Mouse (Mus musculus) E14TG2a.4 (cell line): ENCODE measurements around the gene Vmn2r103.

Experiments used
- H3K27me3 ChIP-seq: 2 replicates; pipeline ENCODE4 v1.6.1; 2014; ENCODE audit warnings: low read length, control low read depth; ENCODE audit not compliant: insufficient read depth
- H3K36me3 ChIP-seq: 2 replicates; pipeline ENCODE4 v1.6.1; 2014; ENCODE audit warnings: low read length, control low read depth; ENCODE audit not compliant: insufficient read depth
- H3K4me1 ChIP-seq: replicated peaks from 2 replicates; pipeline ENCODE4 v1.6.1; 2014; ENCODE audit warnings: low read depth, low read length, control low read depth
- H3K4me3 ChIP-seq: replicated peaks from 2 replicates; pipeline ENCODE4 v1.5.1; 2014; ENCODE audit warnings: mild to moderate bottlenecking, low read length
- H3K9me3 ChIP-seq: 2 replicates; pipeline ENCODE4 v1.6.1; 2014; ENCODE audit warnings: low read length, control low read depth
- CTCF ChIP-seq: conservative IDR thresholded peaks from 2 replicates; pipeline ENCODE4 v1.5.1; 2014; ENCODE audit warnings: low read length
- NANOG ChIP-seq: IDR thresholded peaks from 2 replicates; pipeline ENCODE4 v1.6.1; 2014; ENCODE audit warnings: borderline replicate concordance, low read length, mixed read lengths
- POU5F1 ChIP-seq: IDR thresholded peaks from 2 replicates; pipeline ENCODE4 v1.6.1; 2014; ENCODE audit warnings: low read length, borderline replicate concordance

Gene Vmn2r103

GRCm38 (mm10) chr17:19773063-19773462, at the start of gene Vmn2r103:
Gene Vmn2r103, plus strand, starts transcription at chr17:19773363.
- TF ChIP-seq CTCF (no peak), POU5F1 (no peak), NANOG (no peak)
- Histone ChIP-seq H3K4me3 (no peak within 1 kb of the TSS), H3K36me3 (no peaks in the 10 kb centered on the region), H3K27me3 (no peaks in the 10 kb centered on the region), H3K9me3 (no peaks in the 10 kb centered on the region), H3K4me1 (no peaks in the 10 kb centered on the region)

GRCm38 (mm10) chr17:19778994-19779393, 5.8 kb downstream of the Vmn2r103 start:
- TF ChIP-seq CTCF (no peak), POU5F1 (no peak), NANOG (no peak)
- Histone ChIP-seq H3K4me1 (no peaks in the 10 kb centered on the region), H3K4me3 (no peak overlapping the region), H3K27me3 (no peaks in the 10 kb centered on the region), H3K36me3 (no peaks in the 10 kb centered on the region), H3K9me3 (no peaks in the 10 kb centered on the region)

- no peaks in the 10 kb centered on the region for H3K36me3 ChIP-seq
- no peak overlapping the region for H3K4me3 ChIP-seq
- TF ChIP-seq NANOG (no peak), POU5F1 (no peak), CTCF (no peak)
- no peaks in the 10 kb centered on the region for H3K4me1 ChIP-seq
- no peaks in the 10 kb centered on the region for H3K27me3 ChIP-seq
- H3K9me3 ChIP-seq: peaks cover 21% of the 10 kb centered on the region
Measured at GRCm38 (mm10) chr17:19789248-19789647, 16.1 kb downstream of the Vmn2r103 start.
